ENCODE assay signal across 8 mouse cellular contexts in the genomic region with DNA sequence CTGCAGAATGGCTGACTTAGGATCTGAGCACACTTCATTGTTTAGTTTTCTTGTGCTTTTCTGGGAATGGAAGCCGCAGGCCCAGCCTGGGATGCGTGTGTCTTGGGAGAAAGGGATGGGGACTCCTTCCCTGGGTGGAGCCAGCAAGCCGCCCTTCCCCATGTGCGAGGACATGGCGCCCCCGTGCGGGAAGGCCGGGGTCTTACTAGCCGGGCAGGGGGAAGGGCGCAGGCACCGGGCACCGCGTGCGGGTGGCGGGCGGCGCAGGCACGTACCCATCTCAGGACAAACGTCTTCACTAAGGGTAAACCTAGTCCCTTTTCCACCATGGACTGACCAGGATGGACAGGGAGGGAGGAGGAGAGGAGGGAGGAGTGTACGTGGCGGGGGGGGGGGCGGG. TPM values are rescaled to one million over a fixed set of nuclear protein-coding genes. Genes with fewer than 3 reads are reported as not detected.
DNase-seq lines count a peak whose midpoint lies in the region; ATAC-seq and TF ChIP-seq lines count a peak whose summit lies in the region.

No protein-coding gene starts in this region.

- TF ChIP-seq POLR2A in limb, embryonic 14.5 days (IDR thresholded peaks at IDR 0.05; ENCODE audit: borderline replicate concordance, extremely low read depth, insufficient read depth, insufficient read length), result no peak
- no peak for TF ChIP-seq POLR2A in small intestine, adult 2 months (IDR thresholded peaks at IDR 0.05; ENCODE audit: low read depth, low read length)

- H3K4me1 ChIP-seq in limb, embryonic 14.5 days (ENCODE audit: control insufficient read depth, insufficient read depth, low read length), result peaks cover 13% of the 10 kb centered on the region; the same call in 1 of the 2 replicates
- peaks cover 16% of the 10 kb centered on the region for H3K4me1 ChIP-seq in small intestine, adult 2 months (ENCODE audit: control insufficient read depth, insufficient read depth, insufficient read length, low read length)

- H3K36me3 ChIP-seq in limb, embryonic 14.5 days (ENCODE audit: control insufficient read depth, insufficient read depth, low read length), result no peaks in the 10 kb centered on the region
- no peaks in the 10 kb centered on the region for H3K36me3 ChIP-seq in small intestine, adult 2 months (ENCODE audit: control insufficient read depth, insufficient read depth, low read length)

- DNase-seq in left cerebral cortex, adult 2 months (ENCODE audit: extremely low spot score in 1 of 2, low spot score in 2 of 2), result no peak
- no peak for DNase-seq in left cerebral cortex, adult 9 months (ENCODE audit: low spot score in 2 of 2)
- DNase-seq in adrenal gland, adult 8-10 months, result peak; percentile 58
- DNase-seq in heart, adult 8-10 months (ENCODE audit: low spot score), result peak; percentile 36
- DNase-seq in limb, embryonic 14.5 days (ENCODE audit: low spot score), result peak; percentile 7

- H3K4me3 ChIP-seq in left cerebral cortex, adult 2 months, result no peak overlapping the region
- H3K4me3 ChIP-seq in limb, embryonic 14.5 days (replicated peaks; ENCODE audit: low read length), result no peak overlapping the region
- peak overlapping the region; percentile 18 for H3K4me3 ChIP-seq in small intestine, adult 2 months (ENCODE audit: low read depth, low read length)

- WGBS in limb, embryonic 14.5 days, result 7% methylated on average over 14 of the region's 22 CpGs
- WGBS in small intestine, adult 2 months, result 7% methylated on average over 19 of the region's 22 CpGs

- no peak for ATAC-seq in limb, embryonic 14.5 days (ENCODE audit: low FRiP score, low read depth)
- no peak for ATAC-seq in erythroid progenitor cell, adult 5-6 weeks (replicated peaks; ENCODE audit: low FRiP score, poor library complexity, severe bottlenecking)
- ATAC-seq in cerebellum, adult (ENCODE audit: insufficient number of reproducible peaks, low FRiP score, low TSS enrichment), result no peak

- TF ChIP-seq CTCF in left cerebral cortex, adult 2 months (IDR thresholded peaks at IDR 0.05), result peak; percentile 38
- peak; percentile 33; the same call in 1 of the 2 replicates for TF ChIP-seq CTCF in small intestine, adult 2 months (IDR thresholded peaks at IDR 0.05; ENCODE audit: extremely low read depth, insufficient read length, insufficient replicate concordance, low read depth, low read length)

- H3K27me3 ChIP-seq in limb, embryonic 14.5 days (ENCODE audit: control insufficient read depth, insufficient read depth, low read length), result peaks cover 8% of the 10 kb centered on the region; the same call in 1 of the 2 replicates
- no peaks in the 10 kb centered on the region; the same call in 1 of the 2 replicates for H3K27me3 ChIP-seq in small intestine, adult 2 months (ENCODE audit: control insufficient read depth, insufficient read depth, low read length)

- H3K4me2 ChIP-seq in limb, embryonic 14.5 days (replicated peaks; ENCODE audit: low read depth, low read length, severe bottlenecking), result no peak overlapping the region

- no peaks in the 10 kb centered on the region for H3K9me3 ChIP-seq in limb, embryonic 14.5 days (ENCODE audit: control insufficient read depth, low read length)

- intact Hi-C loops in left cerebral cortex, adult 2 months (cut with DNase I), result no loop called here

- H3K27ac ChIP-seq in left cerebral cortex, adult 2 months, result no peak overlapping the region
- H3K27ac ChIP-seq in limb, embryonic 14.5 days (replicated peaks; ENCODE audit: low read depth, low read length), result no peak overlapping the region
- H3K27ac ChIP-seq in small intestine, adult 2 months (ENCODE audit: insufficient read depth, low read depth, low read length), result no peak overlapping the region

- H3K9ac ChIP-seq in limb, embryonic 14.5 days (ENCODE audit: low read depth, low read length, severe bottlenecking), result no peak overlapping the region

RNA-seq across cellular contexts. Expression of gene Colgalt1, which starts 22.4 kb away (rescaled TPM):
- total RNA-seq in left cerebral cortex, adult 2 months (2021), result 10 to 100 TPM; 47.2 to 50.9 TPM
- 10 to 100 TPM; 64.7 to 78.0 (median 69.1) TPM for total RNA-seq in adrenal gland, adult 8-10 months (2022)
- total RNA-seq in heart, adult 8-10 months (2022), result 10 to 100 TPM; 38.4 to 41.5 (median 39.9) TPM
- polyA plus RNA-seq in limb, embryonic 14.5 days (2012; rRNA removed), result 240 and 285 TPM in 2 replicates
- polyA plus RNA-seq in limb, embryonic 14.5 days (2014; fragmentation: Nextera tagmentation; extraction: Ambion mirVana), result 114 and 116 TPM in 2 replicates
- 52.4 and 59.8 TPM in 2 replicates for polyA plus RNA-seq in small intestine, adult 2 months (2012; rRNA removed)
- total RNA-seq in erythroid progenitor cell, adult 5-6 weeks (2015; ENCODE audit: low replicate concordance), result 5.9 and 19.5 TPM in 2 replicates
- total RNA-seq in erythroid progenitor cell, adult 5-6 weeks (2017; ENCODE audit: low replicate concordance), result 9.2 and 11.0 TPM in 2 replicates

RNA-seq across cellular contexts. Expression of gene Fam129c, which starts 35.7 kb away (rescaled TPM):
- 1 to 10 TPM; 3.1 to 4.0 TPM for total RNA-seq in left cerebral cortex, adult 2 months (2021)
- 1 to 10 TPM; 1.5 to 3.0 (median 2.3) TPM for total RNA-seq in adrenal gland, adult 8-10 months (2022)
- total RNA-seq in heart, adult 8-10 months (2022), result 1 to 10 TPM; 1.1 to 1.4 (median 1.2) TPM
- 7.5 and 7.8 TPM in 2 replicates for polyA plus RNA-seq in limb, embryonic 14.5 days (2012; rRNA removed)
- polyA plus RNA-seq in limb, embryonic 14.5 days (2014; fragmentation: Nextera tagmentation; extraction: Ambion mirVana), result 2.9 and 3.3 TPM in 2 replicates
- 1.7 and 4.5 TPM in 2 replicates for polyA plus RNA-seq in small intestine, adult 2 months (2012; rRNA removed)
- 54.1 and 135 TPM in 2 replicates for total RNA-seq in erythroid progenitor cell, adult 5-6 weeks (2015; ENCODE audit: low replicate concordance)
- total RNA-seq in erythroid progenitor cell, adult 5-6 weeks (2017; ENCODE audit: low replicate concordance), result 7.4 and 32.9 TPM in 2 replicates

RNA-seq across cellular contexts. Expression of gene Unc13a, which starts 38.4 kb away (rescaled TPM):
- total RNA-seq in left cerebral cortex, adult 2 months (2021), result 100 to 1,000 TPM; 313 to 351 TPM
- 10 to 100 TPM in 3 of 4 experiments, 1 to 10 TPM in 1; 9.8 to 11.8 (median 11.4) TPM for total RNA-seq in adrenal gland, adult 8-10 months (2022)
- total RNA-seq in heart, adult 8-10 months (2022), result 1 to 10 TPM in 1 of 4 experiments, under 1 TPM in 3; 0.49 to 1.4 (median 0.57) TPM
- 0.28 and 0.39 TPM in 2 replicates for polyA plus RNA-seq in limb, embryonic 14.5 days (2012; rRNA removed)
- polyA plus RNA-seq in limb, embryonic 14.5 days (2014; fragmentation: Nextera tagmentation; extraction: Ambion mirVana), result 0.91 and 0.97 TPM in 2 replicates
- 1.6 TPM in 2 replicates for polyA plus RNA-seq in small intestine, adult 2 months (2012; rRNA removed)
- total RNA-seq in erythroid progenitor cell, adult 5-6 weeks (2015; ENCODE audit: low replicate concordance), result not detected in 2 replicates
- not detected in 2 replicates for total RNA-seq in erythroid progenitor cell, adult 5-6 weeks (2017; ENCODE audit: low replicate concordance)

RNA-seq across cellular contexts. Expression of gene Pgls, which starts 41.2 kb away (rescaled TPM):
- total RNA-seq in left cerebral cortex, adult 2 months (2021), result 10 to 100 TPM; 29.1 to 33.0 TPM
- total RNA-seq in adrenal gland, adult 8-10 months (2022), result 100 to 1,000 TPM; 116 to 141 (median 124) TPM
- 10 to 100 TPM; 57.7 to 65.1 (median 62.6) TPM for total RNA-seq in heart, adult 8-10 months (2022)
- 141 and 216 TPM in 2 replicates for polyA plus RNA-seq in limb, embryonic 14.5 days (2012; rRNA removed)
- polyA plus RNA-seq in limb, embryonic 14.5 days (2014; fragmentation: Nextera tagmentation; extraction: Ambion mirVana), result 249 and 255 TPM in 2 replicates
- 174 and 266 TPM in 2 replicates for polyA plus RNA-seq in small intestine, adult 2 months (2012; rRNA removed)
- total RNA-seq in erythroid progenitor cell, adult 5-6 weeks (2015; ENCODE audit: low replicate concordance), result 31.4 and 36.9 TPM in 2 replicates
- total RNA-seq in erythroid progenitor cell, adult 5-6 weeks (2017; ENCODE audit: low replicate concordance), result 14.8 and 31.8 TPM in 2 replicates

RNA-seq across cellular contexts. Expression of gene Jak3, which starts 42.9 kb away (rescaled TPM):
- 1 to 10 TPM; 5.5 to 5.8 TPM for total RNA-seq in left cerebral cortex, adult 2 months (2021)
- 10 to 100 TPM; 10.7 to 21.8 (median 16.6) TPM for total RNA-seq in adrenal gland, adult 8-10 months (2022)
- 10 to 100 TPM in 1 of 4 experiments, 1 to 10 TPM in 3; 6.4 to 10.3 (median 7.6) TPM for total RNA-seq in heart, adult 8-10 months (2022)
- polyA plus RNA-seq in limb, embryonic 14.5 days (2012; rRNA removed), result 8.0 and 11.1 TPM in 2 replicates
- 5.2 and 5.3 TPM in 2 replicates for polyA plus RNA-seq in limb, embryonic 14.5 days (2014; fragmentation: Nextera tagmentation; extraction: Ambion mirVana)
- 14.3 and 20.3 TPM in 2 replicates for polyA plus RNA-seq in small intestine, adult 2 months (2012; rRNA removed)
- 2.1 and 5.4 TPM in 2 replicates for total RNA-seq in erythroid progenitor cell, adult 5-6 weeks (2015; ENCODE audit: low replicate concordance)
- 0.68 and 0.90 TPM in 2 replicates for total RNA-seq in erythroid progenitor cell, adult 5-6 weeks (2017; ENCODE audit: low replicate concordance)

Comparison
In these comparisons a context has a peak if more than half of its experiments do, and no peak if none do; other contexts are left out.
1. DNase-seq: peak in adrenal gland, adult 8-10 months (single experiment), heart, adult 8-10 months (single experiment) and limb, embryonic 14.5 days (single experiment); none in left cerebral cortex, adult 2 months (0 of 2) and left cerebral cortex, adult 9 months (0 of 2).
2. RNA of gene Unc13a, which starts 38.4 kb away (total RNA-seq): 313 to 351 TPM in left cerebral cortex, adult 2 months; 9.8 to 11.8 TPM in adrenal gland, adult 8-10 months, 0.49 to 1.4 TPM in heart, adult 8-10 months and not detected in erythroid progenitor cell, adult 5-6 weeks; every median in the first group is over 10 times any median in the second.